Mouse (Mus musculus) lung, postnatal 0 days (tissue): ENCODE results near the gene Shld1.

Experiments
- CTCF ChIP-seq: IDR thresholded peaks from 2 replicates; pipeline ENCODE4 v1.5.1; 2016; ENCODE audit warnings: antibody characterized with exemption, mild to moderate bottlenecking
- EP300 ChIP-seq: IDR thresholded peaks from 2 replicates; pipeline ENCODE4 v1.6.1; 2016; ENCODE audit warnings: antibody characterized with exemption, mild to moderate bottlenecking, control low read depth

GRCm38 (mm10) chr2:132652476-132652875 is 34.3 kb upstream of the Shld1 start:
- TF ChIP-seq CTCF, result no peak
- TF ChIP-seq EP300, result no peak
